Mouse (Mus musculus) urinary bladder, postnatal 10 days (tissue): Measurements from ENCODE around the gene Cabp5.
"Not testable (repeated sequence)": the region's sequence is repeated elsewhere in the genome, so short reads cannot be mapped to it uniquely, and the experiment has no call there.

Experiments used
- DNase-seq: peaks from one replicate; pipeline ENCODE4 v3.0.0; 2022; ENCODE audit warnings: low spot score

The Cabp5 gene

GRCm38 (mm10) chr7:13397832-13398231 is at the start of gene Cabp5:
Gene Cabp5, plus strand, starts transcription at chr7:13398132.
- no peak for DNase-seq

GRCm38 (mm10) chr7:13355943-13356342 is 42.0 kb upstream of the Cabp5 start:
- DNase-seq, result no peak

GRCm38 (mm10) chr7:13380588-13380987 is 17.3 kb upstream of the Cabp5 start:
- no peak for DNase-seq

GRCm38 (mm10) chr7:13450541-13450940 is 52.6 kb downstream of the Cabp5 start, which contains the start of gene Bsph1:
Gene Bsph1, plus strand, starts transcription at chr7:13450841.
- not testable (repeated sequence) for DNase-seq
